Mouse (Mus musculus): ENCODE measurements around the gene Rab23. TPM values are rescaled to one million over a fixed set of nuclear protein-coding genes. Genes with fewer than 3 reads are reported as not detected.
"Not testable (repeated sequence)": the region's sequence is repeated elsewhere in the genome, so short reads cannot be mapped to it uniquely, and the experiment has no call there.

Rab23 gene
- polyA plus RNA-seq, 2 experiments = 24.6 to 28.9 TPM

- ATAC-seq (ENCODE audit: low FRiP score, low read depth) (no peak), DNase-seq (ENCODE audit: low spot score) (no peak)
- no peak for TF ChIP-seq POLR2A (IDR thresholded peaks at IDR 0.05; ENCODE audit: borderline replicate concordance, extremely low read depth, insufficient read depth, insufficient read length)
- Histone ChIP-seq H3K36me3 (ENCODE audit: control insufficient read depth, insufficient read depth, low read length) (peaks cover 80% of the 10 kb centered on the region), H3K4me3 (replicated peaks; ENCODE audit: low read length) (no peak overlapping the region), H3K4me2 (replicated peaks; ENCODE audit: low read depth, low read length, severe bottlenecking) (no peak overlapping the region), H3K4me1 (ENCODE audit: control insufficient read depth, insufficient read depth, low read length) (no peaks in the 10 kb centered on the region), H3K27me3 (ENCODE audit: control insufficient read depth, insufficient read depth, low read length) (no peaks in the 10 kb centered on the region), H3K27ac (replicated peaks; ENCODE audit: low read depth, low read length) (no peak overlapping the region), H3K9me3 (ENCODE audit: control insufficient read depth, low read length) (no peaks in the 10 kb centered on the region), H3K9ac (ENCODE audit: low read depth, low read length, severe bottlenecking) (no peak overlapping the region)
- 91% methylated on average over 11 of the region's 11 CpGs for WGBS
Observed at GRCm38 (mm10) chr1:33738281-33738680, 18.6 kb downstream of the Rab23 start.

- DNase-seq (ENCODE audit: low spot score) (no peak), ATAC-seq (ENCODE audit: low FRiP score, low read depth) (peak; percentile 17; the same call in 1 of the 2 replicates)
- TF ChIP-seq POLR2A (IDR thresholded peaks at IDR 0.05; ENCODE audit: borderline replicate concordance, extremely low read depth, insufficient read depth, insufficient read length) = no peak
- Histone ChIP-seq H3K27ac (replicated peaks; ENCODE audit: low read depth, low read length) (no peak overlapping the region), H3K9me3 (ENCODE audit: control insufficient read depth, low read length) (no peaks in the 10 kb centered on the region), H3K9ac (ENCODE audit: low read depth, low read length, severe bottlenecking) (no peak overlapping the region), H3K4me3 (replicated peaks; ENCODE audit: low read length) (no peak overlapping the region), H3K36me3 (ENCODE audit: control insufficient read depth, insufficient read depth, low read length) (peaks cover 82% of the 10 kb centered on the region), H3K4me1 (ENCODE audit: control insufficient read depth, insufficient read depth, low read length) (no peaks in the 10 kb centered on the region), H3K4me2 (replicated peaks; ENCODE audit: low read depth, low read length, severe bottlenecking) (no peak overlapping the region), H3K27me3 (ENCODE audit: control insufficient read depth, insufficient read depth, low read length) (no peaks in the 10 kb centered on the region)
- 89% methylated on average over 11 of the region's 11 CpGs for WGBS
Observed at GRCm38 (mm10) chr1:33738681-33739278, 19.1 kb downstream of the Rab23 start.

GRCm38 (mm10) chr1:33739302-33739701 is 19.6 kb downstream of the Rab23 start:
- ATAC-seq (ENCODE audit: low FRiP score, low read depth) (peak; percentile 80), DNase-seq (ENCODE audit: low spot score) (peak; percentile 82)
- Histone ChIP-seq H3K4me2 (replicated peaks; ENCODE audit: low read depth, low read length, severe bottlenecking) (no peak overlapping the region), H3K9ac (ENCODE audit: low read depth, low read length, severe bottlenecking) (no peak overlapping the region), H3K4me3 (replicated peaks; ENCODE audit: low read length) (no peak overlapping the region), H3K27ac (replicated peaks; ENCODE audit: low read depth, low read length) (no peak overlapping the region), H3K4me1 (ENCODE audit: control insufficient read depth, insufficient read depth, low read length) (no peaks in the 10 kb centered on the region), H3K27me3 (ENCODE audit: control insufficient read depth, insufficient read depth, low read length) (no peaks in the 10 kb centered on the region), H3K9me3 (ENCODE audit: control insufficient read depth, low read length) (no peaks in the 10 kb centered on the region), H3K36me3 (ENCODE audit: control insufficient read depth, insufficient read depth, low read length) (peaks cover 78% of the 10 kb centered on the region)
- TF ChIP-seq POLR2A (IDR thresholded peaks at IDR 0.05; ENCODE audit: borderline replicate concordance, extremely low read depth, insufficient read depth, insufficient read length) = no peak
- 27% methylated on average over 12 of the region's 12 CpGs for WGBS

- Histone ChIP-seq H3K4me1 (ENCODE audit: control insufficient read depth, insufficient read depth, low read length) (no peaks in the 10 kb centered on the region), H3K27me3 (ENCODE audit: control insufficient read depth, insufficient read depth, low read length) (no peaks in the 10 kb centered on the region), H3K9ac (ENCODE audit: low read depth, low read length, severe bottlenecking) (no peak overlapping the region), H3K9me3 (ENCODE audit: control insufficient read depth, low read length) (no peaks in the 10 kb centered on the region), H3K27ac (replicated peaks; ENCODE audit: low read depth, low read length) (no peak overlapping the region), H3K36me3 (ENCODE audit: control insufficient read depth, insufficient read depth, low read length) (peaks cover 77% of the 10 kb centered on the region), H3K4me3 (replicated peaks; ENCODE audit: low read length) (no peak overlapping the region), H3K4me2 (replicated peaks; ENCODE audit: low read depth, low read length, severe bottlenecking) (no peak overlapping the region)
- DNase-seq (ENCODE audit: low spot score) (no peak), ATAC-seq (ENCODE audit: low FRiP score, low read depth) (no peak)
- no peak for TF ChIP-seq POLR2A (IDR thresholded peaks at IDR 0.05; ENCODE audit: borderline replicate concordance, extremely low read depth, insufficient read depth, insufficient read length)
- WGBS = 22% methylated on average over 8 of the region's 8 CpGs
Observed at GRCm38 (mm10) chr1:33742903-33743302, 23.2 kb downstream of the Rab23 start.

GRCm38 (mm10) chr1:33744815-33745214 is 25.1 kb downstream of the Rab23 start:
- 91% methylated on average over 9 of the region's 9 CpGs for WGBS
- H3K36me3 ChIP-seq (ENCODE audit: control insufficient read depth, insufficient read depth, low read length) = peaks cover 61% of the 10 kb centered on the region

GRCm38 (mm10) chr1:33745901-33746300 is 26.2 kb downstream of the Rab23 start:
- H3K4me2 ChIP-seq (replicated peaks; ENCODE audit: low read depth, low read length, severe bottlenecking) = no peak overlapping the region
- H3K4me1 ChIP-seq (ENCODE audit: control insufficient read depth, insufficient read depth, low read length) = no peaks in the 10 kb centered on the region
- TF ChIP-seq POLR2A (IDR thresholded peaks at IDR 0.05; ENCODE audit: borderline replicate concordance, extremely low read depth, insufficient read depth, insufficient read length) = no peak
- 92% methylated on average over 4 of the region's 4 CpGs for WGBS
- DNase-seq (ENCODE audit: low spot score) (no peak), ATAC-seq (ENCODE audit: low FRiP score, low read depth) (no peak)
- H3K27me3 ChIP-seq (ENCODE audit: control insufficient read depth, insufficient read depth, low read length) = no peaks in the 10 kb centered on the region
- no peak overlapping the region for H3K9ac ChIP-seq (ENCODE audit: low read depth, low read length, severe bottlenecking)
- no peak overlapping the region for H3K4me3 ChIP-seq (replicated peaks; ENCODE audit: low read length)
- H3K27ac ChIP-seq (replicated peaks; ENCODE audit: low read depth, low read length) = no peak overlapping the region
- no peaks in the 10 kb centered on the region for H3K9me3 ChIP-seq (ENCODE audit: control insufficient read depth, low read length)
- peaks cover 52% of the 10 kb centered on the region for H3K36me3 ChIP-seq (ENCODE audit: control insufficient read depth, insufficient read depth, low read length)

More at GRCm38 (mm10) chr1:33744815-33745214, 25.1 kb downstream of the Rab23 start:
- H3K27me3 ChIP-seq (ENCODE audit: control insufficient read depth, insufficient read depth, low read length); H3K4me1 ChIP-seq (ENCODE audit: control insufficient read depth, insufficient read depth, low read length); H3K9ac ChIP-seq (ENCODE audit: low read depth, low read length, severe bottlenecking); H3K9me3 ChIP-seq (ENCODE audit: control insufficient read depth, low read length); H3K4me2 ChIP-seq (replicated peaks; ENCODE audit: low read depth, low read length, severe bottlenecking); H3K27ac ChIP-seq (replicated peaks; ENCODE audit: low read depth, low read length); DNase-seq (ENCODE audit: low spot score); H3K4me3 ChIP-seq (replicated peaks; ENCODE audit: low read length); ATAC-seq (ENCODE audit: low FRiP score, low read depth): not testable (repeated sequence)

All from limb, embryonic 14.5 days (tissue).